Mouse (Mus musculus) hindbrain, embryonic 14.5 days (tissue): ENCODE measurements at regions not wholly inside any gene's neighbourhood (a gene's known extent, or its start where the extent isn't known, plus 50 kb on each side); places are given as distances from the start of the nearest gene placed in this dataset.

Source experiments
- ATAC-seq: fragments of 200-750 bp; cut with Nextera tagmentation; 2 replicates; pipeline ENCODE4 v1.8.0; 2017; ENCODE audit warnings: moderate number of reproducible peaks, mild to moderate bottlenecking, moderate TSS enrichment, moderate library complexity; ENCODE audit not compliant: low FRiP score
- DNase-seq: peaks from one replicate; pipeline ENCODE4 v3.0.0-alpha.2; 2015; ENCODE audit warnings: low spot score
- H3K27ac ChIP-seq: fragments of 300-500 bp; sonication (generic); 2 replicates; pipeline ENCODE4 v1.5.1; 2014; ENCODE audit warnings: mild to moderate bottlenecking, moderate library complexity
- H3K27me3 ChIP-seq: fragments of 300-500 bp; sonication (generic); 2 replicates; pipeline ENCODE4 v1.6.1; 2014; ENCODE audit warnings: mild to moderate bottlenecking, low read length, mixed read lengths; ENCODE audit not compliant: control insufficient read depth, insufficient read depth
- H3K36me3 ChIP-seq: fragments of 300-500 bp; sonication (generic); replicated peaks from 2 replicates; pipeline ENCODE4 v1.6.1; 2014; ENCODE audit not compliant: control insufficient read depth, insufficient read depth
- H3K4me1 ChIP-seq: fragments of 300-500 bp; sonication (generic); replicated peaks from 2 replicates; pipeline ENCODE4 v1.6.1; 2014; ENCODE audit warnings: antibody characterized with exemption, low read length, mixed read lengths; ENCODE audit not compliant: control insufficient read depth, insufficient read depth
- H3K4me2 ChIP-seq: fragments of 300-500 bp; sonication (generic); replicated peaks from 2 replicates; pipeline ENCODE4 v1.6.1; 2014; ENCODE audit warnings: mild to moderate bottlenecking, moderate library complexity
- H3K4me3 ChIP-seq: fragments of 300-500 bp; sonication (generic); replicated peaks from 2 replicates; pipeline ENCODE4 v1.5.1; 2014; ENCODE audit warnings: mild to moderate bottlenecking, low read length
- H3K9ac ChIP-seq: fragments of 300-500 bp; sonication (generic); 2 replicates; pipeline ENCODE4 v1.6.1; 2014
- H3K9me3 ChIP-seq: fragments of 300-500 bp; sonication (generic); 2 replicates; pipeline ENCODE4 v1.6.1; 2016; ENCODE audit warnings: low read length; ENCODE audit not compliant: control insufficient read depth
- WGBS: fragments of 180-500 bp; shearing (Covaris S2); extraction: QIAGEN DNeasy Blood & Tissue Kit; methylation state at CpG from one replicate; pipeline ENCODE4 v1.1.7; 2014; 5-methylcytosine and 5-hydroxymethylcytosine counted together

- 85% methylated on average over 2 of the region's 2 CpGs for WGBS
- ATAC-seq = no peak
- Histone ChIP-seq H3K36me3 (no peaks in the 10 kb centered on the region), H3K4me2 (no peak overlapping the region), H3K27ac (no peak overlapping the region), H3K4me1 (no peaks in the 10 kb centered on the region), H3K9me3 (no peaks in the 10 kb centered on the region), H3K27me3 (no peaks in the 10 kb centered on the region), H3K9ac (no peak overlapping the region), H3K4me3 (no peak overlapping the region)
- DNase-seq = no peak
Observed at GRCm38 (mm10) chr17:4632506-4632905, 361.6 kb upstream of the Arid1b start.

- ATAC-seq (no peak), DNase-seq (no peak)
- Histone ChIP-seq H3K4me1 (no peaks in the 10 kb centered on the region), H3K4me3 (no peak overlapping the region), H3K9me3 (no peaks in the 10 kb centered on the region), H3K9ac (no peak overlapping the region), H3K4me2 (no peak overlapping the region), H3K36me3 (no peaks in the 10 kb centered on the region), H3K27ac (no peak overlapping the region), H3K27me3 (no peaks in the 10 kb centered on the region)
- 67% methylated on average over 3 of the region's 3 CpGs for WGBS
Observed at GRCm38 (mm10) chr17:4633771-4634170, 360.4 kb upstream of the Arid1b start.

- Histone ChIP-seq H3K9ac (no peak overlapping the region), H3K27me3 (no peaks in the 10 kb centered on the region), H3K4me2 (no peak overlapping the region), H3K4me1 (no peaks in the 10 kb centered on the region), H3K9me3 (no peaks in the 10 kb centered on the region), H3K36me3 (no peaks in the 10 kb centered on the region), H3K4me3 (no peak overlapping the region), H3K27ac (no peak overlapping the region)
- WGBS = 32% methylated on average over 5 of the region's 5 CpGs
- ATAC-seq (no peak), DNase-seq (no peak)
Observed at GRCm38 (mm10) chr17:4636796-4637353, 357.3 kb upstream of the Arid1b start.

GRCm38 (mm10) chr17:4639531-4639930 is 354.6 kb upstream of the Arid1b start:
- Histone ChIP-seq H3K4me1 (no peaks in the 10 kb centered on the region), H3K4me3 (no peak overlapping the region), H3K4me2 (no peak overlapping the region), H3K27ac (no peak overlapping the region), H3K36me3 (no peaks in the 10 kb centered on the region), H3K9ac (no peak overlapping the region), H3K9me3 (no peaks in the 10 kb centered on the region), H3K27me3 (no peaks in the 10 kb centered on the region)
- DNase-seq (no peak), ATAC-seq (no peak)
- 90% methylated on average over 4 of the region's 4 CpGs for WGBS

DNA sequence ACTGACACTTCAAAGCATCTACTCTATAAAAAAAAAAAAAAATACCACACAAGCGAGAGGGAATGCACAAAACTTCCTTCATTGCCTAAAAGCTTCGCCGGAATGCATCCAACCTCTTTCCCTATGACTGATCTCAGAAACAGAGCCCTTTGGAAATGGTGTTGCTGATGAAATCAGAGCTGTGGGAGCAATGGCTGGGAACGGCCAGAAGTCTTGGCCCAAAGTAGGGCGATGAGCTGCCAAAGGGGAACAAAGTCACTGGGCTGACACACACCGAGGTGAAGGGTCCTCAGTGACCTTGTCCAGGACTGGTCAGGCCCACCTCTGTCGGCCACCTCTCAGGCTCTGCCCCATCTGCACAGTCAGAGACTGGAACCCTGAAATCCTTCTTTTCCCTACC is 353.6 kb upstream of the Arid1b start:
- 94% methylated on average over 7 of the region's 7 CpGs for WGBS
- no peak overlapping the region for H3K4me3 ChIP-seq
- H3K4me2 ChIP-seq = no peak overlapping the region
- H3K36me3 ChIP-seq = no peaks in the 10 kb centered on the region
- no peak for ATAC-seq
- no peak overlapping the region for H3K27ac ChIP-seq
- no peaks in the 10 kb centered on the region for H3K9me3 ChIP-seq
- no peaks in the 10 kb centered on the region for H3K27me3 ChIP-seq
- no peak overlapping the region for H3K9ac ChIP-seq
- DNase-seq = no peak
- no peaks in the 10 kb centered on the region for H3K4me1 ChIP-seq

GRCm38 (mm10) chr17:4641166-4641565 is 353.0 kb upstream of the Arid1b start:
- no peak overlapping the region for H3K4me3 ChIP-seq
- H3K27me3 ChIP-seq = no peaks in the 10 kb centered on the region
- H3K4me1 ChIP-seq = no peaks in the 10 kb centered on the region
- H3K36me3 ChIP-seq = no peaks in the 10 kb centered on the region
- DNase-seq (no peak), ATAC-seq (no peak)
- WGBS = 73% methylated on average over 4 of the region's 4 CpGs
- H3K9me3 ChIP-seq = no peaks in the 10 kb centered on the region
- no peak overlapping the region for H3K27ac ChIP-seq
- H3K9ac ChIP-seq = no peak overlapping the region
- no peak overlapping the region for H3K4me2 ChIP-seq

- no peaks in the 10 kb centered on the region for H3K27me3 ChIP-seq
- no peak overlapping the region for H3K4me3 ChIP-seq
- DNase-seq (no peak), ATAC-seq (no peak)
- no peak overlapping the region for H3K27ac ChIP-seq
- H3K4me1 ChIP-seq = no peaks in the 10 kb centered on the region
- no peak overlapping the region for H3K4me2 ChIP-seq
- H3K9ac ChIP-seq = no peak overlapping the region
- H3K9me3 ChIP-seq = no peaks in the 10 kb centered on the region
- WGBS = 59% methylated on average over 1 of the region's 1 CpGs
- H3K36me3 ChIP-seq = no peaks in the 10 kb centered on the region
Observed at GRCm38 (mm10) chr17:4642046-4642445, 352.1 kb upstream of the Arid1b start.

GRCm38 (mm10) chr17:4643343-4643742 is 350.8 kb upstream of the Arid1b start:
- Histone ChIP-seq H3K4me2 (no peak overlapping the region), H3K9me3 (no peaks in the 10 kb centered on the region), H3K27me3 (no peaks in the 10 kb centered on the region), H3K4me3 (no peak overlapping the region), H3K9ac (no peak overlapping the region), H3K27ac (no peak overlapping the region), H3K36me3 (no peaks in the 10 kb centered on the region), H3K4me1 (no peaks in the 10 kb centered on the region)
- DNase-seq (no peak), ATAC-seq (no peak)
- WGBS = 91% methylated on average over 6 of the region's 6 CpGs

- DNase-seq (no peak), ATAC-seq (no peak)
- 93% methylated on average over 4 of the region's 4 CpGs for WGBS
- H3K4me3 ChIP-seq = no peak overlapping the region
- H3K4me1 ChIP-seq = no peaks in the 10 kb centered on the region
- H3K4me2 ChIP-seq = no peak overlapping the region
- H3K9ac ChIP-seq = no peak overlapping the region
- no peaks in the 10 kb centered on the region for H3K9me3 ChIP-seq
- H3K36me3 ChIP-seq = no peaks in the 10 kb centered on the region
- H3K27ac ChIP-seq = no peak overlapping the region
- no peaks in the 10 kb centered on the region for H3K27me3 ChIP-seq
Observed at GRCm38 (mm10) chr17:4648603-4649002, 345.5 kb upstream of the Arid1b start.

GRCm38 (mm10) chr17:4654221-4654620 is 339.9 kb upstream of the Arid1b start:
- WGBS = 71% methylated on average over 3 of the region's 3 CpGs
- no peak for DNase-seq
- H3K36me3 ChIP-seq = no peaks in the 10 kb centered on the region
- H3K27me3 ChIP-seq = no peaks in the 10 kb centered on the region
- no peak for ATAC-seq
- H3K4me1 ChIP-seq = no peaks in the 10 kb centered on the region
- H3K9me3 ChIP-seq = no peaks in the 10 kb centered on the region
- H3K9ac ChIP-seq = no peak overlapping the region
- no peak overlapping the region for H3K27ac ChIP-seq
- no peak overlapping the region for H3K4me3 ChIP-seq
- H3K4me2 ChIP-seq = no peak overlapping the region
